Mouse (Mus musculus) stomach, embryonic 16.5 days (tissue): Measurements from ENCODE around the gene Adipoq. TPM values are rescaled to one million over a fixed set of nuclear protein-coding genes. Genes with fewer than 3 reads are reported as not detected.
A peak's percentile ranks its signal among the peaks of the same experiment; 100 is the strongest.

Source experiments
- ATAC-seq: fragments of 200-750 bp; cut with Nextera tagmentation; 2 replicates; pipeline ENCODE4 v1.8.0; 2017; ENCODE audit warnings: moderate number of reproducible peaks, moderate TSS enrichment; ENCODE audit not compliant: insufficient read depth, low FRiP score
- H3K27ac ChIP-seq: fragments of 300-500 bp; sonication (generic); 2 replicates; pipeline ENCODE4 v1.5.1; 2014; ENCODE audit warnings: low read length
- H3K27me3 ChIP-seq: fragments of 300-500 bp; sonication (generic); 2 replicates; pipeline ENCODE4 v1.6.1; 2014; ENCODE audit warnings: low read length, control low read depth, mixed read lengths; ENCODE audit not compliant: control insufficient read depth, insufficient read depth
- H3K36me3 ChIP-seq: fragments of 300-500 bp; sonication (generic); 2 replicates; pipeline ENCODE4 v1.6.1; 2014; ENCODE audit warnings: low read length; ENCODE audit not compliant: control insufficient read depth, insufficient read depth
- H3K4me1 ChIP-seq: fragments of 300-500 bp; sonication (generic); 2 replicates; pipeline ENCODE4 v1.6.1; 2014; ENCODE audit warnings: low read length, control low read depth, mixed read lengths; ENCODE audit not compliant: control insufficient read depth, insufficient read depth
- H3K4me2 ChIP-seq: fragments of 300-500 bp; sonication (generic); 2 replicates; pipeline ENCODE4 v1.6.1; 2014; ENCODE audit warnings: low read depth, low read length, mixed read lengths
- H3K4me3 ChIP-seq: fragments of 300-500 bp; sonication (generic); replicated peaks from 2 replicates; pipeline ENCODE4 v1.5.1; 2014; ENCODE audit warnings: mild to moderate bottlenecking, low read length
- H3K9ac ChIP-seq: fragments of 300-500 bp; sonication (generic); 2 replicates; pipeline ENCODE4 v1.6.1; 2014; ENCODE audit warnings: low read length
- H3K9me3 ChIP-seq: fragments of 300-500 bp; sonication (generic); replicated peaks from 2 replicates; pipeline ENCODE4 v1.6.1; 2016; ENCODE audit warnings: low read length, control low read depth; ENCODE audit not compliant: control insufficient read depth
- WGBS: fragments of 180-500 bp; shearing (Covaris S2); extraction: QIAGEN DNeasy Blood & Tissue Kit; methylation state at CpG from one replicate; pipeline ENCODE4 v1.1.7; 2014; 5-methylcytosine and 5-hydroxymethylcytosine counted together
- polyA plus RNA-seq: library from polyadenylated mRNA; unstranded; fragments of >200 nt; fragmentation: Nextera tagmentation; extraction: Ambion mirVana; gene quantifications from 2 replicates; pipeline ENCODE4 v1.2.1, GENCODE M21; 2015

Gene Adipoq
- polyA plus RNA-seq, 1 experiment from 2014 or later = not detected

GRCm38 (mm10) chr16:23103038-23103745 lies 43.1 kb upstream of the Adipoq start:
- Histone ChIP-seq H3K9ac (peak overlapping the region; percentile 57), H3K36me3 (no peaks in the 10 kb centered on the region), H3K4me3 (peak overlapping the region; percentile 32), H3K9me3 (no peaks in the 10 kb centered on the region), H3K27ac (peak overlapping the region; percentile 53), H3K4me1 (peaks cover 16% of the 10 kb centered on the region), H3K27me3 (no peaks in the 10 kb centered on the region), H3K4me2 (peak overlapping the region; percentile 57)
- 29% methylated on average over 17 of the region's 17 CpGs for WGBS
- no peak for ATAC-seq

- H3K36me3 ChIP-seq = peaks cover 4% of the 10 kb centered on the region; the same call in 1 of the 2 replicates
- H3K9ac ChIP-seq = no peak overlapping the region
- no peak overlapping the region for H3K4me3 ChIP-seq
- peaks cover 16% of the 10 kb centered on the region for H3K4me1 ChIP-seq
- no peaks in the 10 kb centered on the region for H3K27me3 ChIP-seq
- no peaks in the 10 kb centered on the region for H3K9me3 ChIP-seq
- no peak overlapping the region for H3K27ac ChIP-seq
- 76% methylated on average over 2 of the region's 2 CpGs for whole genome bisulfite sequencing
- no peak for ATAC-seq
- no peak overlapping the region for H3K4me2 ChIP-seq
These were observed 42.5 kb upstream of the Adipoq start for GRCm38 (mm10) chr16:23103841-23104240.

- Histone ChIP-seq H3K4me2 (no peak overlapping the region), H3K9ac (no peak overlapping the region), H3K4me1 (peaks cover 16% of the 10 kb centered on the region), H3K9me3 (no peaks in the 10 kb centered on the region), H3K27ac (no peak overlapping the region), H3K27me3 (no peaks in the 10 kb centered on the region), H3K4me3 (no peak overlapping the region), H3K36me3 (peaks cover 19% of the 10 kb centered on the region)
- WGBS = 70% methylated on average over 7 of the region's 7 CpGs
- ATAC-seq = no peak
These were observed 40.2 kb upstream of the Adipoq start for GRCm38 (mm10) chr16:23106121-23106520.

- no peaks in the 10 kb centered on the region for H3K9me3 ChIP-seq
- WGBS = under 1% methylated on average over 71 of the region's 71 CpGs
- peak; percentile 94 for ATAC-seq
- H3K36me3 ChIP-seq = peaks cover 31% of the 10 kb centered on the region
- H3K4me2 ChIP-seq = peak within 1 kb of the TSS; percentile 96
- H3K9ac ChIP-seq = peak within 1 kb of the TSS; percentile 99
- peak within 1 kb of the TSS; percentile 99 for H3K27ac ChIP-seq
- peaks cover 25% of the 10 kb centered on the region for H3K4me1 ChIP-seq
- peak within 1 kb of the TSS; percentile 90 for H3K4me3 ChIP-seq
- H3K27me3 ChIP-seq = no peaks in the 10 kb centered on the region
These were observed 38.9 kb upstream of the Adipoq start, which contains the start of gene Eif4a2 for GRCm38 (mm10) chr16:23107231-23107942. Eif4a2 (plus strand) TSS chr16:23107444.

GRCm38 (mm10) chr16:23107946-23108759 lies 38.2 kb upstream of the Adipoq start:
- peak overlapping the region; percentile 99 for H3K9ac ChIP-seq
- peak overlapping the region; percentile 96 for H3K4me2 ChIP-seq
- H3K36me3 ChIP-seq = peaks cover 39% of the 10 kb centered on the region
- peaks cover 18% of the 10 kb centered on the region for H3K4me1 ChIP-seq
- peak overlapping the region; percentile 99 for H3K27ac ChIP-seq
- H3K27me3 ChIP-seq = no peaks in the 10 kb centered on the region
- H3K9me3 ChIP-seq = no peaks in the 10 kb centered on the region
- H3K4me3 ChIP-seq = peak overlapping the region; percentile 90
- WGBS = under 1% methylated on average over 52 of the region's 52 CpGs
- peak; percentile 77 for ATAC-seq

GRCm38 (mm10) chr16:23108943-23109342 lies 37.4 kb upstream of the Adipoq start:
- H3K27me3 ChIP-seq = no peaks in the 10 kb centered on the region
- peak overlapping the region; percentile 99 for H3K9ac ChIP-seq
- H3K4me3 ChIP-seq = peak overlapping the region; percentile 90
- peak overlapping the region; percentile 99 for H3K27ac ChIP-seq
- H3K9me3 ChIP-seq = no peaks in the 10 kb centered on the region
- under 1% methylated on average over 5 of the region's 5 CpGs for WGBS
- peak overlapping the region; percentile 96 for H3K4me2 ChIP-seq
- H3K36me3 ChIP-seq = peaks cover 41% of the 10 kb centered on the region
- peaks cover 18% of the 10 kb centered on the region for H3K4me1 ChIP-seq
- ATAC-seq = no peak

- Histone ChIP-seq H3K27me3 (no peaks in the 10 kb centered on the region), H3K4me3 (peak overlapping the region; percentile 90), H3K4me1 (peaks cover 18% of the 10 kb centered on the region), H3K9ac (peak overlapping the region; percentile 99), H3K4me2 (peak overlapping the region; percentile 96), H3K9me3 (no peaks in the 10 kb centered on the region), H3K27ac (peak overlapping the region; percentile 99; the same call in 1 of the 2 replicates), H3K36me3 (peaks cover 45% of the 10 kb centered on the region)
- ATAC-seq = no peak
- 36% methylated on average over 5 of the region's 5 CpGs for WGBS
These were observed 36.7 kb upstream of the Adipoq start for GRCm38 (mm10) chr16:23109350-23110280.

- H3K4me2 ChIP-seq = no peak overlapping the region; the same call in 1 of the 2 replicates
- H3K36me3 ChIP-seq = peaks cover 53% of the 10 kb centered on the region
- no peaks in the 10 kb centered on the region for H3K27me3 ChIP-seq
- H3K4me1 ChIP-seq = peaks cover 18% of the 10 kb centered on the region
- no peaks in the 10 kb centered on the region for H3K9me3 ChIP-seq
- H3K9ac ChIP-seq = no peak overlapping the region
- no peak overlapping the region for H3K4me3 ChIP-seq
- ATAC-seq = no peak
- no peak overlapping the region for H3K27ac ChIP-seq
- WGBS = 61% methylated on average over 12 of the region's 12 CpGs
These were observed 34.0 kb upstream of the Adipoq start for GRCm38 (mm10) chr16:23112348-23112747.
